Mouse (Mus musculus): ENCODE data around the gene Canx. TPM values are rescaled to one million over a fixed set of nuclear protein-coding genes. Genes with fewer than 3 reads are reported as not detected.
"Not testable (repeated sequence)": the region's sequence is repeated elsewhere in the genome, so short reads cannot be mapped to it uniquely, and the experiment has no call there.

The Canx gene
- 334 and 361 TPM in 2 replicates for polyA plus RNA-seq (2015; fragmentation: Nextera tagmentation; extraction: Ambion mirVana)

DNA sequence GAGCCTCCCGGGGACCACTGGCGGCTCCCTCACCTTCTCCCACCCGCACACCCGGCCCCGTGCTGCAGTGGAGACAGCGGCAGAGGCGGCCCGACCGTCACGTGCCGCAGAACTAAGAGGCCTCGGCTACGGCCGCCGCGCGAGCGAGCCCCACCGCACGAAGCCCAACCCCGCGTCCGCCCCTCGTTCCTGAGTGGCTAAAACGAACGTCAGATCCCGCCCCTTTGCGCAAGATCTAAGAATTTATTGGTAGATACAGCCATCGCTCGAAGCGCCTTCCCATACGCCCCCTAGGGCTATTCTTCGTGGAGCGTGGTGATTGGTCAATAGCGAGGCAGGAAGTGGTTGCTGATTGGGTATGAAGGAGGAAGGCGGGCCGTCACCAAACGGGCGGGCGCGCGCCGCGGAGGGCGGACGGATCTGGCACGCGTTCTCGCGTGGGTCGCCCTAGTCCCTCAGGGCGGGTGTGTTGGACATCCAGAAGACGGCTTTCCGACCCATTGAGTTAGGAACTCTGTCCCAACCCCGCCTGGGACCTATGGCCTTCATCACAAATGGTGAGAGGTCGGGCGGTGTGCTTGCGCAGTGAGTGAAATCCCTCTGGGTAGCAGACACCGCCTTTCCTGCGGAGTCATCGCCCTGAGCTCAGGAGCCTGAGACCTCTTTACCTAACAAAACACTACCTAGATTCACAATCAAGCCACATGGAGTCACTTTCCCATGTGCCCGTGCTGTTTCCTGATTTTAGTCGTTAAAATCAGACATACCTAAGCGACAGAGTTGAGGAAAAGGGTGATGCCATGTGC is at the start of gene Canx:
TSS of gene Canx (minus strand) at position 178 of the 806 bp plus-strand sequence.
- Histone ChIP-seq H3K9me3 (no peaks in the 10 kb centered on the region), H3K4me2 (peak within 1 kb of the TSS; percentile 66), H3K9ac (peak within 1 kb of the TSS; percentile 98), H3K27me3 (replicated peaks) (no peaks in the 10 kb centered on the region), H3K36me3 (no peaks in the 10 kb centered on the region), H3K4me3 (replicated peaks) (peak within 1 kb of the TSS; percentile 99), H3K27ac (peak within 1 kb of the TSS; percentile 93), H3K4me1 (peaks cover 13% of the 10 kb centered on the region)
- ATAC-seq (ENCODE audit: insufficient read depth, low FRiP score, low read depth): peak; percentile 97
- 1% methylated on average over 64 of the region's 64 CpGs for WGBS

DNA sequence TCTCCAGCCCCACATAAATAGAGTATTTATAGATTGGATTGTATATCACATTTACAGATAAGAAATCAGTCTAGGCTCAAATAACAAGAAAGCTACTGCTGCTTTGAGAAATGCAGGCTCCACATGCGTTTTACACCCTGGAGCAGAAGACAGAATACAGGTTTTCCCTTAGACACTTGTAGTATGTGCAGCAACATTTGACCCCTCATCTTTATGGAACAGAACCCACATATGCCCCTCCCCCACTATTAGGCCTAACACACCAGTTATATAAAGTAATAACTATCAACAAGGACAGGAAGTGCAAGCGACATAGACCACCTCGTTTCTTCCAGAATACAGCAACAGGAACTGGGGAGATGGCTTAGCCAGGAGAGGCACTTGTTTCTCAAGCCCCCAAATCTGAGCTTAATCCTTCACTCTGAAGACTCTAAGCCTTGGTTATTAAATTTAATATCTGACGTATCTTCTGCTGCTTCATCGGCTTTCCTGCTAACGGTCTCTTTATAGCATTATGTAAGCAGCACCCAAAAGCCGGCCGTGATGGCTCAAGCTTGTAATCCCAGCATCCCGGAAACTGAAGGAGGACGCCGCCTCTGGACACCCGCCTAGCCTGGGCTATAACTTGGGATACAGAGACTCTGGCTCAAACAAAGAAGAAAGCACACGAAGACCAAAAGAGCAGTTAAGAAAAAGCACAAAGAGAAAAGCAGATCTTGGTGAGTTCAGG is 49.0 kb upstream of the Canx start:
- H3K36me3 ChIP-seq: peaks cover 4% of the 10 kb centered on the region; the same call in 1 of the 2 replicates
- 87% methylated on average over 13 of the region's 13 CpGs for WGBS
- H3K9me3 ChIP-seq: no peaks in the 10 kb centered on the region
- H3K27me3 ChIP-seq (replicated peaks): no peaks in the 10 kb centered on the region
- H3K4me2 ChIP-seq: no peak overlapping the region
- H3K9ac ChIP-seq: no peak overlapping the region
- H3K4me3 ChIP-seq (replicated peaks): no peak overlapping the region
- H3K27ac ChIP-seq: no peak overlapping the region
- no peak for ATAC-seq (ENCODE audit: insufficient read depth, low FRiP score, low read depth)
- peaks cover 4% of the 10 kb centered on the region for H3K4me1 ChIP-seq

DNA sequence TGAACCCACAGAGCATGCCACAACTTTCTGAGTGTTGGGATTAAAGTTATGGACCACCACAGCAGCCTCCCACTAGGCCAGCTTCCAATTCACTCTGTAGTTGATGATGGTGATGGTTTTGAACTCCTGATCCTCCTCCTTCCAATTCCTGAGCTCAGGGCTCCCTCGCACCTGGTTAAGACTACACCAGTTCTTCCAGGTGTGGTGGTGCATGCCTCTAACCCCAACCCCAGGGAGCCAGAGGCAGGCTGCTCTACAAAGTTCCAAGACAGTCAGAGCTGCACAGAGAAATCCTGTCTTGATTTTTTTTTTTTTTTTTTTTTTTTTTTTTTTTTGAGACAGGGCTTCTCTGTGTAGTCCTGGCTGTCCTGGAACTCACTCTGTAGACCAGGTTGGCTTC is 48.1 kb upstream of the Canx start:
- no peak overlapping the region for H3K27ac ChIP-seq
- 100% methylated on average over 1 of the region's 1 CpGs for WGBS

DNA sequence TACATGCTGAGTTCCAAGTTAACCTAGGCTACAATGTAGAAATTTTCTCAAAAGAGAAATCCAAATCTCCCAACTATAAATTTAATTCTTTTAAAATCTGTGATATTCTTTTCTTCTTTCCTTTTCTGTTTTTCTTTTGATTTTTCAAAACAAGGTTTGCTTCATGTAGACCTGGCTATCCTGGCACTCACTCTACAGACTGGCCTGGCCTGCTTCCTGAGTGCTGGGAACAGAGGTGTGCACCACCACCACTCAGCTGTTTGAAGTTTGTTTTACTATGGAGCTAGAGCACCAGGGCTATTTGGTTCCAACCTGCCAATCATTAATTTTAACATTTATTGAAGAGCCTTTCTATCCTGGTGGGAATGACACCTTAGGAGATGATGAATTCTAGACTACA is 47.6 kb upstream of the Canx start:
- H3K4me3 ChIP-seq (replicated peaks): no peak overlapping the region
- H3K27ac ChIP-seq: no peak overlapping the region
- H3K9me3 ChIP-seq: no peaks in the 10 kb centered on the region
- H3K27me3 ChIP-seq (replicated peaks): no peaks in the 10 kb centered on the region
- no peak overlapping the region for H3K4me2 ChIP-seq
- no peak overlapping the region for H3K9ac ChIP-seq
- H3K4me1 ChIP-seq: peaks cover 4% of the 10 kb centered on the region
- H3K36me3 ChIP-seq: no peaks in the 10 kb centered on the region
- ATAC-seq (ENCODE audit: insufficient read depth, low FRiP score, low read depth): no peak

More for the DNA sequence above, 48.1 kb upstream of the Canx start:
- no peaks in the 10 kb centered on the region for H3K27me3 ChIP-seq (replicated peaks)
- H3K4me3 ChIP-seq (replicated peaks): no peak overlapping the region
- no peak overlapping the region for H3K4me2 ChIP-seq
- no peak overlapping the region for H3K9ac ChIP-seq
- H3K9me3 ChIP-seq: no peaks in the 10 kb centered on the region
- H3K36me3 ChIP-seq: no peaks in the 10 kb centered on the region
- H3K4me1 ChIP-seq: peaks cover 4% of the 10 kb centered on the region
- ATAC-seq (ENCODE audit: insufficient read depth, low FRiP score, low read depth): no peak

DNA sequence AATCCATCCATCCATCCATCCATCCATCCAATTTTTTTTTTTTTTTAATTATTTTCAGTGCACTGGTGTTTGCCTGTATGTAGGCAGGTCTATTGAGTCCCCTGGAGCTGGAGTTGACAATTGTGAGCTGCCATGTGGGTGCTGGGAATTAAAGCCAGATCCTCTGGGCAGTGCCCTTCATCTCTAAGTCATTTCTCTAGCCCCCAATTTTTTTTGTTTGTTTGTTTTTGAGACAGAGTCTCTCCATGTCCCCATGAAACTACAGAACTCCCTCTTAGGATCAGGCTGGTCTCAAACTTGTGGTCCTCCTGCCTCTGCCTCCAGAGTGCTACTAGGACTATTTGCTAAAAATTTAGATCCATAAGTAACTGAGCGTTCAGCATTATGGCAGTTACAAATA is 46.4 kb upstream of the Canx start:
- no peaks in the 10 kb centered on the region for H3K36me3 ChIP-seq
- peak overlapping the region; percentile 61 for H3K4me2 ChIP-seq
- no peaks in the 10 kb centered on the region for H3K9me3 ChIP-seq
- H3K27me3 ChIP-seq (replicated peaks): no peaks in the 10 kb centered on the region
- no peak for ATAC-seq (ENCODE audit: insufficient read depth, low FRiP score, low read depth)
- 90% methylated on average over 1 of the region's 1 CpGs for WGBS
- H3K4me1 ChIP-seq: peaks cover 4% of the 10 kb centered on the region
- no peak overlapping the region for H3K27ac ChIP-seq
- H3K4me3 ChIP-seq (replicated peaks): peak overlapping the region; percentile 37; the same call in 1 of the 2 replicates
- H3K9ac ChIP-seq: no peak overlapping the region

DNA sequence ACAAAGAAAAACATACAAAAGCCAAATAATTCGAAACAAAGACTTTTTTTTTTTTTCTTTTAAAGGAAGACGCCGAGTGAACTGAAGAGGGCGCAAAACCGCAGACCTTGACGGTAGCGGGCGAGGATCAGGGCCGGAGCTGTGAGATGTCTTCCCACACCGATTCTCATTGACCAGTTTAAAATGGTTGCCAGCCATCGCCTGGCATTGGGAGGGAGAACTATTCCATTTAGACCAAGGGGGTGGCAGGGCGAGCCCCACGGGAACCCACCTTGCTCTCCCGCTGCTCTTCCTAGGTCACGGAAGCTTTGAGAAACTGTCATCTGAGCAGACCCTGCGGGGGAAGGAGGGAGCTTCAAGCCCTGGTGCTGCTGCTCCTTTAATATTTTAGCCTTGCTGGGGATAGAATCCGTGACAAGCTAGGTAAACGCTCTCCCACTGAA is 45.9 kb upstream of the Canx start:
- no peaks in the 10 kb centered on the region for H3K27me3 ChIP-seq (replicated peaks)
- H3K9ac ChIP-seq: peak overlapping the region; percentile 49; the same call in 1 of the 2 replicates
- H3K9me3 ChIP-seq: no peaks in the 10 kb centered on the region
- peak overlapping the region; percentile 61 for H3K4me2 ChIP-seq
- peak overlapping the region; percentile 37 for H3K4me3 ChIP-seq (replicated peaks)
- WGBS: 3% methylated on average over 18 of the region's 18 CpGs
- H3K4me1 ChIP-seq: peaks cover 3% of the 10 kb centered on the region
- H3K27ac ChIP-seq: no peak overlapping the region
- H3K36me3 ChIP-seq: no peaks in the 10 kb centered on the region
- no peak for ATAC-seq (ENCODE audit: insufficient read depth, low FRiP score, low read depth)

DNA sequence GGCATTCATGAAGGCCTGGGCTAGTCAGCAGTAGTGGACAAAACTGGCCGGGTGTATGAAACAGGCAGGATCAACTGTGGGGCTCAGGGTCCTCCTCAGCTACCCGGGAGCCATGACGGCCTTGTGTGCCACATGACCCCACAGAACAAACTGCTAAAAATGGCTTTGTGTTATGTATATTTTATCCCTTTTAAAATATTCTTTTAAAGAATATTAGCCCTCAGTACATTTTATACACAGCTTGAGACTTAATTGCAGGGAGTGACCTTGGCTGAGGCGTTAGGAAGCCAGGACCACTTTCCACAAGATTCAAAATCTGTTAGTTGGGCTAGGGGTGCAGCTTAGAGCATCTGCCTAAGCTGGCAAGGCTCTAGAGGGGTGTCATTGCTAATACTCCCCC is 45.5 kb upstream of the Canx start:
- no peak overlapping the region for H3K9ac ChIP-seq
- peak overlapping the region; percentile 37; the same call in 1 of the 2 replicates for H3K4me3 ChIP-seq (replicated peaks)
- H3K4me2 ChIP-seq: peak overlapping the region; percentile 61
- no peak overlapping the region for H3K27ac ChIP-seq
- ATAC-seq (ENCODE audit: insufficient read depth, low FRiP score, low read depth): no peak
- H3K36me3 ChIP-seq: no peaks in the 10 kb centered on the region
- no peaks in the 10 kb centered on the region for H3K27me3 ChIP-seq (replicated peaks)
- H3K9me3 ChIP-seq: no peaks in the 10 kb centered on the region
- no peaks in the 10 kb centered on the region for H3K4me1 ChIP-seq
- WGBS: 53% methylated on average over 4 of the region's 4 CpGs

DNA sequence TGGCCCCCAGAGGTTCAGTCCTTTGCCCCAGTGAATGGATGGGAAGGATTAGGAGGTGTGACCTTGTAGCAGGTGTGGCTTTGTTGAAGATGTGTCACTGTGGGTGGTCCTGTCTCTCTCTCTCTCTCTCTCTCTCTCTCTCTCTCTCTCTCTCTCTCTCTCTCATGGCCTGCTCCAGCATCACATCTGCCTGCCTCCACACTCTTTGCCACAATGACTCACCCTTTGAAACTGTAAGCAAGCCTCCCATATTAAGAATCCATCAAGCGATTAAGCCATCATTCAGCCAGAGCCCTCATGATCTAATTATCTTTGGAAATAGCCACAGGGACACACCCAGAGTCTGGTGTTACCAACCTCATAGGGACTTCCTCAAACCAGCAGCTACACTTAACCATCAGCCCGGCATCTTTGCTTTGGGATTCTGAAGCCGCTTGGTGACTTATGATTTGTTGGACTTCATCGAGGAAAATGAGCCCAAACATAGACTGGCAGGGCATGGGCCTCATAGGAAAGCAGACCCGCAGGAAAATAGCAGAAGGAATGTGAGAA is 44.0 kb upstream of the Canx start:
- WGBS: 73% methylated on average over 5 of the region's 5 CpGs
- ATAC-seq (ENCODE audit: insufficient read depth, low FRiP score, low read depth): no peak
- no peak overlapping the region for H3K27ac ChIP-seq

DNA sequence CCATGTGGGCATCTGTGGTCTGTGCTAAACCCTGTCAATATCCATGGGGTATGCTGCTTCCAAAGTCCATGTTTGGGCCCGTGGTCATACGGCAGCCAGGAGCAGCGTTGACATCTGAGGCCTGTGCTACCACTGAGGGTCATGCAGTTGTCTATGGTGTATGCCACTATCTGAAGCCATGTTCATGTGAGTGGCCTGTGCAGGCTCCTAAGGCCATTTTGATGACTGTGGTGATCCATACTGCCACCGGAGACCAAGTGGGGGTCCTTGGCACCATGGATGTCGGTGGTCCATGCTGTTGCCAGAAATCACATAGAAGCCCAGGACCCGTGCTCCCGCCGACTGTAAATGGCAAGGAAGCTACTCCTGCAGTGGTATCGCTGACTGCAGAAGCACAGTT is 42.1 kb upstream of the Canx start:
- no peaks in the 10 kb centered on the region for H3K36me3 ChIP-seq
- no peaks in the 10 kb centered on the region for H3K27me3 ChIP-seq (replicated peaks)
- H3K4me3 ChIP-seq (replicated peaks): no peak overlapping the region
- WGBS: 92% methylated on average over 9 of the region's 9 CpGs
- no peak for ATAC-seq (ENCODE audit: insufficient read depth, low FRiP score, low read depth)
- H3K4me1 ChIP-seq: no peaks in the 10 kb centered on the region
- H3K4me2 ChIP-seq: no peak overlapping the region
- no peaks in the 10 kb centered on the region for H3K9me3 ChIP-seq
- no peak overlapping the region for H3K27ac ChIP-seq
- no peak overlapping the region for H3K9ac ChIP-seq

More for the DNA sequence above, 44.0 kb upstream of the Canx start:
- Histone ChIP-seq H3K27me3 (replicated peaks) (no peaks in the 10 kb centered on the region), H3K9ac (no peak overlapping the region), H3K4me1 (no peaks in the 10 kb centered on the region), H3K9me3 (no peaks in the 10 kb centered on the region), H3K4me3 (replicated peaks) (no peak overlapping the region), H3K36me3 (no peaks in the 10 kb centered on the region), H3K4me2 (no peak overlapping the region)

DNA sequence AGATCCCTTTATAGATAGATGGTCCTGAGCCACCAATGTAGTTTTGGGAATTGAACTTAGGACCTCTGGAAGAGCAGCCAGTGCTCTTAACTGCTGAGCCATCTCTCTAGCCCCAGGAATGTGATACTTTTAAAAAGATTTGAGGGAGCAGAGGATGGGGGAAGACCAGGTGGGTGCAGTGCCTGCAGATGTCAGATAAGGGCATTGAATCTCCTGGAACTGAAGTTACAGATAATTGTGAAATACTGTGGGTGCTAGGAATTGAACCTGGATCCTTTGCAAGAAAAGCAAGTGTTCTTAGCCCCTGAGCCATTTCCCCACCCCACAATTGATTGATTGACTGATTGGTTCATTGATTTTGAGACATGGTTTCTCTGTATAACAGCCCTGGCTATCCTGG is 39.8 kb upstream of the Canx start:
- Histone ChIP-seq H3K9ac (no peak overlapping the region), H3K9me3 (no peaks in the 10 kb centered on the region), H3K36me3 (no peaks in the 10 kb centered on the region), H3K4me1 (no peaks in the 10 kb centered on the region), H3K4me2 (no peak overlapping the region), H3K27ac (no peak overlapping the region), H3K4me3 (replicated peaks) (no peak overlapping the region), H3K27me3 (replicated peaks) (no peaks in the 10 kb centered on the region)
- no peak for ATAC-seq (ENCODE audit: insufficient read depth, low FRiP score, low read depth)

DNA sequence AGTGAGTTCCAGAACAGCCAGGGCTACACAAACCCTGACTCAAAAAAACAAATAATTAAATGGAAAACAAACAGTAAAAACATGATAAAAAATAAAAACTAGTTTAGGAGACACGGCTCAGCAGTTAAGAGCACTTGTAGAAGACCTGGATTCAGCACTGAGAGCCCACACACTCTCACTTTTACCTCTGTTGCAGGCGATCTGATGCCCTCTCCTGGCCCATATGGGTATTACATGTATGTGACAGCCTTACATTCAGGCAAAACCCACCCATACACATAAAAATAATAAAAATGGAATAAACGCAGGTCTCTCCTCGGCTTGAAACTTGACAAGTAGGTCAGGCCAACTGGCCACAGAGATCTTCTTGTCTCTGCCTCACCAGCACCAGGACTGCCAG is 39.1 kb upstream of the Canx start:
- H3K4me2 ChIP-seq: no peak overlapping the region
- WGBS: 5% methylated on average over 4 of the region's 4 CpGs
- no peak overlapping the region for H3K27ac ChIP-seq
- H3K27me3 ChIP-seq (replicated peaks): no peaks in the 10 kb centered on the region
- no peak overlapping the region for H3K9ac ChIP-seq
- no peaks in the 10 kb centered on the region for H3K9me3 ChIP-seq
- ATAC-seq (ENCODE audit: insufficient read depth, low FRiP score, low read depth): no peak
- H3K36me3 ChIP-seq: no peaks in the 10 kb centered on the region
- no peak overlapping the region for H3K4me3 ChIP-seq (replicated peaks)
- H3K4me1 ChIP-seq: 0 out of 2 replicates have a peak, but pooled peaks cover 3% of the 10 kb centered on the region

DNA sequence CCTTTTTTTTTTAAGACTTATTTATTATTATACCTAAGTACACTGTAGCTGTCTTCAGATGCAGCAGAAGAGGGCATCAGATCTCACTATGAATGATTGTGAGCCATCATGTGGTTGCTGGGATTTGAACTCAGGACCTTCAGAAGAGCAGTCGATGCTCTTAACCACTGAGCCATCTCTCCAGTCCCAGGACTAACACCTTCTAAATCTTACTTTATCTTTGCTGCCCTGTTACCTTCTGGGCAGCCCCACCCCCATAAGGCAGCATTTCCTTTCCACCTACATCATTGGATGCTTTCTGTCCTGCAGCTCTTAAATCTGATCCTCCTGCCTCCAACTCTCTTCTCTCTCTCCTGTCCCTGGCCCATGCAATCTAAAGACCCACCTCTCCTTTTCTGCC is 35.8 kb upstream of the Canx start:
- H3K27me3 ChIP-seq (replicated peaks); H3K4me3 ChIP-seq (replicated peaks); H3K9me3 ChIP-seq; ATAC-seq (ENCODE audit: insufficient read depth, low FRiP score, low read depth); H3K9ac ChIP-seq; H3K27ac ChIP-seq; H3K4me2 ChIP-seq; H3K36me3 ChIP-seq; H3K4me1 ChIP-seq: not testable (repeated sequence)
- WGBS: 79% methylated on average over 1 of the region's 1 CpGs
